Mouse (Mus musculus) embryo, embryonic 10 days (tissue): ENCODE data around the gene Tmem87b.

Experiments used
- DNase-seq: peaks from one replicate; pipeline ENCODE4 v3.0.0-alpha.2; 2015; ENCODE audit warnings: low spot score

Tmem87b gene

GRCm38 (mm10) chr2:128817786-128818681 lies at the start of gene Tmem87b:
Tmem87b (plus strand) TSS chr2:128818118.
- DNase-seq: peak; percentile 95

- no peak for DNase-seq
Observed at GRCm38 (mm10) chr2:128768545-128769247, 49.2 kb upstream of the Tmem87b start.

- no peak for DNase-seq
Observed at GRCm38 (mm10) chr2:128770557-128770956, 47.4 kb upstream of the Tmem87b start.

- DNase-seq: no peak
Observed at GRCm38 (mm10) chr2:128771048-128771447, 46.9 kb upstream of the Tmem87b start.

- DNase-seq: no peak
Observed at GRCm38 (mm10) chr2:128771750-128772338, 46.1 kb upstream of the Tmem87b start.

- no peak for DNase-seq
Observed at GRCm38 (mm10) chr2:128782231-128782630, 35.7 kb upstream of the Tmem87b start.

GRCm38 (mm10) chr2:128783660-128784345 lies 34.1 kb upstream of the Tmem87b start:
- DNase-seq: peak; percentile 39

GRCm38 (mm10) chr2:128784814-128785213 lies 33.1 kb upstream of the Tmem87b start:
- DNase-seq: no peak

- DNase-seq: no peak
Observed at GRCm38 (mm10) chr2:128786341-128786740, 31.6 kb upstream of the Tmem87b start.

- DNase-seq: no peak
Observed at GRCm38 (mm10) chr2:128786795-128787194, 31.1 kb upstream of the Tmem87b start.

- no peak for DNase-seq
Observed at GRCm38 (mm10) chr2:128787805-128788204, 30.1 kb upstream of the Tmem87b start.

GRCm38 (mm10) chr2:128790875-128791614 lies 26.9 kb upstream of the Tmem87b start:
- no peak for DNase-seq

GRCm38 (mm10) chr2:128793958-128794357 lies 24.0 kb upstream of the Tmem87b start:
- no peak for DNase-seq

GRCm38 (mm10) chr2:128796463-128796862 lies 21.5 kb upstream of the Tmem87b start:
- DNase-seq: no peak

GRCm38 (mm10) chr2:128803441-128803840 lies 14.5 kb upstream of the Tmem87b start:
- DNase-seq: no peak

- no peak for DNase-seq
Observed at GRCm38 (mm10) chr2:128805341-128805740, 12.6 kb upstream of the Tmem87b start.

GRCm38 (mm10) chr2:128806561-128806960 lies 11.4 kb upstream of the Tmem87b start:
- DNase-seq: no peak

GRCm38 (mm10) chr2:128812761-128813160 lies 5.2 kb upstream of the Tmem87b start:
- DNase-seq: no peak

- DNase-seq: no peak
Observed at GRCm38 (mm10) chr2:128816311-128816710, 1.6 kb upstream of the Tmem87b start.

GRCm38 (mm10) chr2:128816916-128817315 lies 1.0 kb upstream of the Tmem87b start:
- no peak for DNase-seq

- DNase-seq: peak; percentile 80
Observed at GRCm38 (mm10) chr2:128817387-128817785, 532 bp upstream of the Tmem87b start.
